Comparison of ENCODE assay signal across 8 mouse cellular contexts in the genomic region with DNA sequence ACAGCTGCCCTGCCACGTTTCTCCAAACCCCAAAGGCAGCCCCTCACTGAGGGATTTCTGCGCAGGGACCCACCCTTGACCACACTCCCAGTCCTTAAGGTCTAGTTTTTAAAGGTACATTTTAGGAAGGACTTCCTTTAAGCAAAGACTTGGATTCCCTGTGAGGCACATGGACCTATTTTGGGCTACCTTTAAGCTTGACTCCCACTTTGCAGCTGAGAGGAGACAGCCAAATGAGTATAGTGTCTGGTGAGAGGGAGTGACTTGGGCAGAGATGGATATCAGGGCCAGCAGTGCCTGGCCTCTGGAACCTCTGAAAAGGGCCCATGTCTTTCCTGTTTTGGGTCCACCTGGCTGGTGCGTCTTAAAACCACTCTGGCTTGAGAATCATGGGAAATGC. TPM values are rescaled to one million over a fixed set of nuclear protein-coding genes. Genes with fewer than 3 reads are reported as not detected.
DNase-seq lines count a peak whose midpoint lies in the region; ATAC-seq and TF ChIP-seq lines count a peak whose summit lies in the region.

No protein-coding gene starts in this region.

- 52% methylated on average over 3 of the region's 3 CpGs for WGBS in heart, postnatal 0 days
- WGBS in embryonic facial prominence, embryonic 10.5 days, result 34% methylated on average over 3 of the region's 3 CpGs
- 38% methylated on average over 3 of the region's 3 CpGs for WGBS in hindbrain, postnatal 0 days
- 28% methylated on average over 3 of the region's 3 CpGs for WGBS in midbrain, embryonic 16.5 days

- TF ChIP-seq EP300 in heart, postnatal 0 days (IDR thresholded peaks at IDR 0.05; ENCODE audit: low read depth), result no peak

- intact Hi-C loops in heart, postnatal 14 days (cut with DNase I), result loop anchor here (2.0 to 5.0 kb wide), 2 partner anchors 53 to 131 kb away; no protein-coding TSS in a partner anchor

- no peak for ATAC-seq in heart, postnatal 0 days (ENCODE audit: insufficient read depth, low read depth)
- ATAC-seq in hindbrain, postnatal 0 days, result peak; percentile 28; the same call in 1 of the 2 replicates
- ATAC-seq in midbrain, embryonic 16.5 days, result no peak; the same call in 1 of the 2 replicates

- H3K36me3 ChIP-seq in heart, postnatal 0 days (replicated peaks; ENCODE audit: control insufficient read depth, insufficient read depth, low read length), result peaks cover 45% of the 10 kb centered on the region
- peaks cover 90% of the 10 kb centered on the region for H3K36me3 ChIP-seq in embryonic facial prominence, embryonic 10.5 days (replicated peaks)
- peaks cover 58% of the 10 kb centered on the region for H3K36me3 ChIP-seq in hindbrain, postnatal 0 days (ENCODE audit: insufficient read depth, low read length)
- peaks cover 51% of the 10 kb centered on the region for H3K36me3 ChIP-seq in midbrain, embryonic 16.5 days (ENCODE audit: control insufficient read depth, insufficient read depth, low read length)

- H3K27ac ChIP-seq in heart, postnatal 0 days (ENCODE audit: low read depth), result no peak overlapping the region
- peak overlapping the region; percentile 86 for H3K27ac ChIP-seq in embryonic facial prominence, embryonic 10.5 days (replicated peaks)
- H3K27ac ChIP-seq in hindbrain, postnatal 0 days, result peak overlapping the region; percentile 46; the same call in 1 of the 2 replicates
- H3K27ac ChIP-seq in midbrain, embryonic 16.5 days (ENCODE audit: low read length), result peak overlapping the region; percentile 60

- no peaks in the 10 kb centered on the region for H3K9me3 ChIP-seq in heart, postnatal 0 days (replicated peaks; ENCODE audit: control insufficient read depth, low read length)
- H3K9me3 ChIP-seq in embryonic facial prominence, embryonic 10.5 days, result no peaks in the 10 kb centered on the region
- H3K9me3 ChIP-seq in hindbrain, postnatal 0 days (ENCODE audit: low read length), result no peaks in the 10 kb centered on the region
- no peaks in the 10 kb centered on the region for H3K9me3 ChIP-seq in midbrain, embryonic 16.5 days (replicated peaks; ENCODE audit: control insufficient read depth, low read length, poor library complexity, severe bottlenecking)

- H3K4me3 ChIP-seq in heart, postnatal 0 days (ENCODE audit: low read depth, low read length), result peak overlapping the region; percentile 49
- H3K4me3 ChIP-seq in embryonic facial prominence, embryonic 10.5 days, result peak overlapping the region; percentile 70
- H3K4me3 ChIP-seq in hindbrain, postnatal 0 days (ENCODE audit: low read length), result no peak overlapping the region
- 0 out of 2 replicates have a peak overlapping the region, but pooled peaks have one; percentile 27 for H3K4me3 ChIP-seq in midbrain, embryonic 16.5 days (ENCODE audit: low read depth, low read length)

- H3K27me3 ChIP-seq in heart, postnatal 0 days (ENCODE audit: control insufficient read depth, insufficient read depth, low read length), result no peaks in the 10 kb centered on the region
- peaks cover 32% of the 10 kb centered on the region for H3K27me3 ChIP-seq in embryonic facial prominence, embryonic 10.5 days (replicated peaks; ENCODE audit: low read depth, poor library complexity, severe bottlenecking)
- H3K27me3 ChIP-seq in hindbrain, postnatal 0 days (ENCODE audit: insufficient read depth, low read length), result no peaks in the 10 kb centered on the region
- H3K27me3 ChIP-seq in midbrain, embryonic 16.5 days (ENCODE audit: control insufficient read depth, insufficient read depth, low read depth, low read length), result no peaks in the 10 kb centered on the region

- no peak for TF ChIP-seq CTCF in heart, postnatal 0 days (IDR thresholded peaks at IDR 0.05; ENCODE audit: low read depth)
- TF ChIP-seq CTCF in hindbrain, postnatal 0 days (IDR thresholded peaks at IDR 0.05; ENCODE audit: low read depth), result no peak

- H3K9ac ChIP-seq in heart, postnatal 0 days (replicated peaks; ENCODE audit: low read depth, low read length), result peak overlapping the region; percentile 21; the same call in 1 of the 2 replicates
- H3K9ac ChIP-seq in hindbrain, postnatal 0 days (replicated peaks; ENCODE audit: low read length), result 0 out of 2 replicates have a peak overlapping the region, but pooled peaks have one; percentile 41
- H3K9ac ChIP-seq in midbrain, embryonic 16.5 days (ENCODE audit: low read depth, low read length), result peak overlapping the region; percentile 58

- no peak for DNase-seq in heart, postnatal 0 days (ENCODE audit: low spot score)
- DNase-seq in heart, postnatal 14 days, result no peak
- no peak for DNase-seq in embryonic facial prominence, embryonic 10.5 days (ENCODE audit: low spot score)
- no peak for DNase-seq in hindbrain, postnatal 0 days (ENCODE audit: low spot score)
- DNase-seq in left cerebral cortex, adult 8-10 months (ENCODE audit: low spot score in 2 of 2), result no peak
- no peak for DNase-seq in right cerebral cortex, adult 2 months (ENCODE audit: low spot score in 2 of 2)
- no peak for DNase-seq in cerebellum, adult 9-10 months

- peak overlapping the region; percentile 88 for H3K4me2 ChIP-seq in heart, postnatal 0 days (ENCODE audit: low read depth, low read length)
- peak overlapping the region; percentile 54 for H3K4me2 ChIP-seq in hindbrain, postnatal 0 days (ENCODE audit: low read depth, low read length)
- peak overlapping the region; percentile 47 for H3K4me2 ChIP-seq in midbrain, embryonic 16.5 days (ENCODE audit: low read length)

- peaks cover 5% of the 10 kb centered on the region; the same call in 1 of the 2 replicates for H3K4me1 ChIP-seq in heart, postnatal 0 days (ENCODE audit: control insufficient read depth, insufficient read depth)
- H3K4me1 ChIP-seq in embryonic facial prominence, embryonic 10.5 days, result peaks cover 21% of the 10 kb centered on the region
- no peaks in the 10 kb centered on the region; the same call in 1 of the 2 replicates for H3K4me1 ChIP-seq in hindbrain, postnatal 0 days (ENCODE audit: insufficient read depth, low read length)
- peaks cover 5% of the 10 kb centered on the region for H3K4me1 ChIP-seq in midbrain, embryonic 16.5 days (ENCODE audit: control insufficient read depth, insufficient read depth, low read length)

RNA-seq across cellular contexts. Expression of a gene that starts 50.3 kb away (rescaled TPM):
- total RNA-seq in heart, postnatal 0 days (2014; rRNA removed; ENCODE audit: low replicate concordance), result 136 and 138 TPM in 2 replicates
- 15.7 and 15.9 TPM in 2 replicates for polyA plus RNA-seq in heart, postnatal 0 days (2015; fragmentation: Nextera tagmentation; extraction: Ambion mirVana)
- total RNA-seq in heart, postnatal 14 days (2021), result 10 to 100 TPM; 60.3 to 64.8 TPM
- polyA plus RNA-seq in embryonic facial prominence, embryonic 10.5 days (2016; fragmentation: Nextera tagmentation; extraction: Ambion mirVana), result 85.0 and 86.4 TPM in 2 replicates
- 869 and 913 TPM in 2 replicates for total RNA-seq in hindbrain, postnatal 0 days (2014; rRNA removed)
- polyA plus RNA-seq in hindbrain, postnatal 0 days (2015; fragmentation: Nextera tagmentation; extraction: Ambion mirVana), result 196 and 198 TPM in 2 replicates
- 293 and 299 TPM in 2 replicates for polyA plus RNA-seq in midbrain, embryonic 16.5 days (2015; fragmentation: Nextera tagmentation; extraction: Ambion mirVana)
- total RNA-seq in left cerebral cortex, adult 8-10 months (2022), result 100 to 1,000 TPM; 559 to 588 (median 565) TPM
